Mouse (Mus musculus) erythroblast, embryonic 14.5 days (primary cell): ENCODE results near the gene Brd4.

Experiments used
- GATA1 ChIP-seq: IDR thresholded peaks from 2 replicates; pipeline ENCODE4 v1.6.1; 2012; ENCODE audit warnings: low read length, inconsistent platforms, mixed read lengths
- TAL1 ChIP-seq: IDR thresholded peaks from 3 replicates; pipeline ENCODE4 v1.6.1; 2012; ENCODE audit warnings: low read length, inconsistent platforms, mixed read lengths

DNA sequence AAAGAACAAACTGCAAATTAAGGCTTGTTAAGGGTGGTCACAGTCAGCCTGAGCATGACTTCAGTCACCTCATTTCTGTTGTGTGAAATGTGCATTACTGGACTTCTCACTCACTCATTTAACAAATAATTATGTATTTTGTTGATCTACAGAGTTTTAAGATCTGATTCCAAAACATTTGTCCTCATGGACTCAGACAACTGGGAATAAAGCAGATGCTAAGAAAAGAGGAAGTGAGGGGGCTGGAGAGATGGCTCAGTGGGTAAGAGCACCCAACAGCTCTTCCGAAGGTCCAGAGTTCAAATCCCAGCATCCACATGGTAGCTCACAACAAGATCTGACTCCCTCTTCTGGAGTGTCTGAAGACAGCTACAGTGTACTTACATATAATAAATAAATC lies 36.9 kb downstream of the Brd4 start:
- TF ChIP-seq TAL1 (no peak), GATA1 (no peak)
